Mouse (Mus musculus) G1E (cell line): Measurements from ENCODE around the gene Arpc1a. TPM values are rescaled to one million over a fixed set of nuclear protein-coding genes. Genes with fewer than 3 reads are reported as not detected.
A peak's percentile ranks its signal among the peaks of the same experiment; 100 is the strongest.

Experiments used
- ATAC-seq: 2 replicates; pipeline ENCODE4 v1.8.0; 2016; ENCODE audit warnings: mild to moderate bottlenecking; ENCODE audit not compliant: insufficient number of reproducible peaks, poor library complexity, low FRiP score, severe bottlenecking; ENCODE audit errors: extremely low read depth
- DNase-seq: peaks from one replicate; pipeline ENCODE4 v3.0.0; 2012; ENCODE audit warnings: low spot score
- H3K27me3 ChIP-seq: 2 replicates; pipeline ENCODE4 v1.6.1; 2012; ENCODE audit warnings: mild to moderate bottlenecking, low read length, inconsistent platforms; ENCODE audit not compliant: insufficient read depth
- H3K36me3 ChIP-seq: replicated peaks from 2 replicates; pipeline ENCODE3; 2012; ENCODE audit warnings: mild to moderate bottlenecking, inconsistent platforms
- H3K4me1 ChIP-seq: 2 replicates; pipeline ENCODE4 v1.6.1; 2012; ENCODE audit warnings: low read depth, low read length, inconsistent platforms, mixed read lengths; ENCODE audit not compliant: insufficient read depth
- H3K4me3 ChIP-seq: 2 replicates; pipeline ENCODE4 v1.5.1; 2012; ENCODE audit warnings: low read depth, mild to moderate bottlenecking, inconsistent platforms, low read length, moderate library complexity, mixed read lengths
- H3K9me3 ChIP-seq: replicated peaks from 2 replicates; pipeline ENCODE4 v1.6.1; 2012; ENCODE audit warnings: inconsistent platforms
- CTCF ChIP-seq: IDR thresholded peaks from 2 replicates; pipeline ENCODE4 v1.5.1; 2012; ENCODE audit warnings: low read depth, low read length, inconsistent platforms, mixed read lengths
- GATA1 ChIP-seq: IDR thresholded peaks from 2 replicates; pipeline ENCODE4 v1.6.1; 2012; ENCODE audit warnings: borderline replicate concordance, low read length, inconsistent platforms, mixed read lengths
- GATA2 ChIP-seq: IDR thresholded peaks from 2 replicates; pipeline ENCODE4 v1.6.1; 2012; ENCODE audit warnings: low read depth, low read length, inconsistent platforms, borderline replicate concordance
- POLR2AphosphoS5 ChIP-seq: IDR thresholded peaks from 2 replicates; pipeline ENCODE4 v1.6.1; 2012; ENCODE audit warnings: low read depth, low read length, inconsistent platforms; ENCODE audit not compliant: insufficient replicate concordance
- TAL1 ChIP-seq: conservative IDR thresholded peaks from 2 replicates; pipeline ENCODE4 v1.6.1; 2012; ENCODE audit warnings: low read depth, low read length, inconsistent platforms, mixed read lengths
- polyA plus RNA-seq: library from polyadenylated mRNA; stranded (reverse); fragments of >175 nt; gene quantifications from 2 replicates; pipeline ENCODE4 v1.2.3, GENCODE M21; 2012
- total RNA-seq, 2 experiments: library from RNA; stranded (forward) in 1 of 2; stranded (reverse) in 1 of 2; fragments of 200-1000 nt in 1 of 2; fragments of >200 nt in 1 of 2; fragmentation: Nextera tagmentation in 1 of 2; gene quantifications; 2 replicates each; pipeline ENCODE4 v1.2.3; 2014 to 2017

Arpc1a gene
- total and polyA plus RNA-seq, 3 experiments, result 56.4 to 125 (median 77.0) TPM

- H3K4me1 ChIP-seq, result peaks cover 32% of the 10 kb centered on the region
- peaks cover 91% of the 10 kb centered on the region for H3K36me3 ChIP-seq
- H3K4me3 ChIP-seq, result no peak overlapping the region
- no peaks in the 10 kb centered on the region for H3K9me3 ChIP-seq
- TF ChIP-seq GATA2 (no peak), TAL1 (no peak), CTCF (no peak), POLR2AphosphoS5 (no peak), GATA1 (no peak)
- DNase-seq (no peak), ATAC-seq (0 out of 2 replicates have a peak, but pooled peaks have one; percentile 19)
- H3K27me3 ChIP-seq, result no peaks in the 10 kb centered on the region
Observed at GRCm38 (mm10) chr5:145102706-145103105, 19.1 kb downstream of the Arpc1a start.

- DNase-seq, result no peak
- Histone ChIP-seq H3K4me3 (no peak overlapping the region), H3K27me3 (no peaks in the 10 kb centered on the region), H3K4me1 (peaks cover 30% of the 10 kb centered on the region), H3K36me3 (peaks cover 95% of the 10 kb centered on the region), H3K9me3 (no peaks in the 10 kb centered on the region)
- no peak for TF ChIP-seq CTCF
- no peak for TF ChIP-seq GATA2
- no peak for TF ChIP-seq TAL1
- no peak for TF ChIP-seq POLR2AphosphoS5
- no peak for TF ChIP-seq GATA1
- no peak for ATAC-seq
Observed at GRCm38 (mm10) chr5:145104328-145104727, 20.7 kb downstream of the Arpc1a start.

GRCm38 (mm10) chr5:145105694-145106275 is 22.2 kb downstream of the Arpc1a start:
- no peak for DNase-seq

GRCm38 (mm10) chr5:145110401-145110800 is 26.8 kb downstream of the Arpc1a start:
- Histone ChIP-seq H3K9me3 (no peaks in the 10 kb centered on the region), H3K36me3 (peaks cover 73% of the 10 kb centered on the region), H3K27me3 (no peaks in the 10 kb centered on the region), H3K4me1 (peaks cover 55% of the 10 kb centered on the region), H3K4me3 (peak overlapping the region; percentile 22; the same call in 1 of the 2 replicates)
- TF ChIP-seq CTCF (no peak), GATA2 (no peak), GATA1 (no peak), POLR2AphosphoS5 (no peak), TAL1 (no peak)
- DNase-seq, result peak; percentile 36
- peak; percentile 51 for ATAC-seq

More at GRCm38 (mm10) chr5:145105694-145106275, 22.2 kb downstream of the Arpc1a start:
- no peaks in the 10 kb centered on the region for H3K9me3 ChIP-seq
- ATAC-seq, result no peak
- H3K36me3 ChIP-seq, result peaks cover 95% of the 10 kb centered on the region
- H3K4me3 ChIP-seq, result no peak overlapping the region
- H3K4me1 ChIP-seq, result peaks cover 34% of the 10 kb centered on the region
- H3K27me3 ChIP-seq, result no peaks in the 10 kb centered on the region
- TF ChIP-seq POLR2AphosphoS5, result no peak
- TF ChIP-seq CTCF, result no peak
- TF ChIP-seq GATA1, result no peak
- TF ChIP-seq GATA2, result no peak
- no peak for TF ChIP-seq TAL1

GRCm38 (mm10) chr5:145112566-145112965 is 28.9 kb downstream of the Arpc1a start:
- no peaks in the 10 kb centered on the region for H3K27me3 ChIP-seq
- H3K4me3 ChIP-seq, result no peak overlapping the region
- H3K4me1 ChIP-seq, result peaks cover 76% of the 10 kb centered on the region
- peaks cover 61% of the 10 kb centered on the region for H3K36me3 ChIP-seq
- H3K9me3 ChIP-seq, result no peaks in the 10 kb centered on the region
- DNase-seq (no peak), ATAC-seq (no peak)
- TF ChIP-seq POLR2AphosphoS5 (no peak), CTCF (no peak), TAL1 (no peak), GATA1 (no peak), GATA2 (no peak)

- ATAC-seq (no peak), DNase-seq (no peak)
- TF ChIP-seq GATA1 (no peak), CTCF (no peak), POLR2AphosphoS5 (no peak), TAL1 (no peak), GATA2 (no peak)
- Histone ChIP-seq H3K4me3 (peak overlapping the region; percentile 90; the same call in 1 of the 2 replicates), H3K4me1 (peaks cover 80% of the 10 kb centered on the region), H3K9me3 (peaks cover 1% of the 10 kb centered on the region; the same call in 1 of the 2 replicates), H3K27me3 (no peaks in the 10 kb centered on the region), H3K36me3 (peaks cover 61% of the 10 kb centered on the region)
Observed at GRCm38 (mm10) chr5:145113416-145113815, 29.8 kb downstream of the Arpc1a start.
